Mouse (Mus musculus): Measurements from ENCODE around the gene Dapk2. TPM values are rescaled to one million over a fixed set of nuclear protein-coding genes. Genes with fewer than 3 reads are reported as not detected.

The Dapk2 gene
- total and polyA plus RNA-seq, 3 experiments = 7.5 to 24.4 (median 9.8) TPM

- Histone ChIP-seq H3K27me3 (ENCODE audit: insufficient read depth, low read length) (no peaks in the 10 kb centered on the region), H3K36me3 (replicated peaks) (peaks cover 36% of the 10 kb centered on the region), H3K4me1 (ENCODE audit: insufficient read depth, low read depth, low read length) (peaks cover 67% of the 10 kb centered on the region), H3K9me3 (replicated peaks) (no peaks in the 10 kb centered on the region), H3K4me3 (ENCODE audit: low read depth, low read length) (no peak overlapping the region)
- TF ChIP-seq POLR2AphosphoS5 (IDR thresholded peaks at IDR 0.05; ENCODE audit: insufficient replicate concordance, low read depth, low read length) (no peak), TAL1 (conservative IDR thresholded peaks at IDR 0.05; ENCODE audit: low read depth, low read length) (no peak), CTCF (IDR thresholded peaks at IDR 0.05; ENCODE audit: low read depth, low read length) (no peak), GATA2 (IDR thresholded peaks at IDR 0.05; ENCODE audit: borderline replicate concordance, low read depth, low read length) (no peak), GATA1 (IDR thresholded peaks at IDR 0.05; ENCODE audit: borderline replicate concordance, low read length) (no peak)
- no peak for ATAC-seq (ENCODE audit: extremely low read depth, insufficient number of reproducible peaks, low FRiP score, poor library complexity, severe bottlenecking)
- DNase-seq (ENCODE audit: low spot score) = no peak
Measured at GRCm38 (mm10) chr9:66199657-66200410, 41.8 kb downstream of the Dapk2 start.

DNA sequence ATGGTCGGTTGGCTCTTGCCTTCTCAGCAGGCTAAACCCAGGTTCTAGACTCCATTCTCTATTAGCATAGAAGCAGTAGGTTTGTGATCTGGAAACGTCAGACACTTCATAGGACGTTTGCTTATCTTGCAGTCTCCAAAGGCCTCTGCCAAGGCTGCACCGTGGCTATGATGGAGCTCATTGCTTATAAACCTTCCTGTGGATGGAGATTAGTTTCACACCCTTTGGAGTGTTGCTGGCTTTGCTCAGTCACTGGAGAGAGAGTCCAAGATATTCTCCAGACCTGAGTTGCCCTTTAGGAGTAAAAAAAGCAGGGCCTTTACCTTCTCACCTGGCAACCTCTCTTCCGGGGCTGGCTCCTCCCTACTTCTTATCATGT lies 42.4 kb downstream of the Dapk2 start:
- no peak overlapping the region for H3K4me3 ChIP-seq (ENCODE audit: low read depth, low read length)
- peaks cover 64% of the 10 kb centered on the region for H3K4me1 ChIP-seq (ENCODE audit: insufficient read depth, low read depth, low read length)
- H3K9me3 ChIP-seq (replicated peaks) = no peaks in the 10 kb centered on the region
- H3K27me3 ChIP-seq (ENCODE audit: insufficient read depth, low read length) = no peaks in the 10 kb centered on the region
- TF ChIP-seq TAL1 (conservative IDR thresholded peaks at IDR 0.05; ENCODE audit: low read depth, low read length) = no peak; the same call in 1 of the 2 replicates
- no peak for TF ChIP-seq POLR2AphosphoS5 (IDR thresholded peaks at IDR 0.05; ENCODE audit: insufficient replicate concordance, low read depth, low read length)
- TF ChIP-seq GATA2 (IDR thresholded peaks at IDR 0.05; ENCODE audit: borderline replicate concordance, low read depth, low read length) = no peak
- no peak for TF ChIP-seq GATA1 (IDR thresholded peaks at IDR 0.05; ENCODE audit: borderline replicate concordance, low read length)
- TF ChIP-seq CTCF (IDR thresholded peaks at IDR 0.05; ENCODE audit: low read depth, low read length) = no peak
- DNase-seq (ENCODE audit: low spot score) (no peak), ATAC-seq (ENCODE audit: extremely low read depth, insufficient number of reproducible peaks, low FRiP score, poor library complexity, severe bottlenecking) (no peak)
- H3K36me3 ChIP-seq (replicated peaks) = peaks cover 41% of the 10 kb centered on the region

DNA sequence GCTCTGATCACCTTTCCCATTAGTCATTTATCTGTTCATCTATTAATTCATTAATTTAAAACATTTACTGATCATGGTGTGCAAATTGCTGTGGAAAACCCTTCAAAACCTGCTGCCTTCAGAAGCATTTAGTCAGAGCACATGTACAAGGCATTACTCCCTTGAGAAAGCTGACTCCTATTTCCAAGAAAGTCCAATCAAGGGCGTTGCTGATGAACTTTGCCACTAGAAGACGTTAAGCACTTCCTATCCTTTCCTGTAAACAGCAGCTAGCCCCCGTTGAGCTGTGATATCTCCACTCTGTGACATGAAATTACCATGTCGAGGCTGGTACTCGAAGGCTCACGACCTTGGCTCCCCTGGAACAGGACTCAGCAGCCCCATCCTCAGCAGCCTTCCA lies 43.6 kb downstream of the Dapk2 start:
- TF ChIP-seq GATA1 (IDR thresholded peaks at IDR 0.05; ENCODE audit: borderline replicate concordance, low read length) = no peak
- TF ChIP-seq POLR2AphosphoS5 (IDR thresholded peaks at IDR 0.05; ENCODE audit: insufficient replicate concordance, low read depth, low read length) = no peak
- no peak for TF ChIP-seq CTCF (IDR thresholded peaks at IDR 0.05; ENCODE audit: low read depth, low read length)
- no peak for TF ChIP-seq GATA2 (IDR thresholded peaks at IDR 0.05; ENCODE audit: borderline replicate concordance, low read depth, low read length)
- TF ChIP-seq TAL1 (conservative IDR thresholded peaks at IDR 0.05; ENCODE audit: low read depth, low read length) = no peak
- H3K9me3 ChIP-seq (replicated peaks) = no peaks in the 10 kb centered on the region
- ATAC-seq (ENCODE audit: extremely low read depth, insufficient number of reproducible peaks, low FRiP score, poor library complexity, severe bottlenecking) (no peak), DNase-seq (ENCODE audit: low spot score) (no peak)
- H3K4me1 ChIP-seq (ENCODE audit: insufficient read depth, low read depth, low read length) = peaks cover 51% of the 10 kb centered on the region
- H3K36me3 ChIP-seq (replicated peaks) = peaks cover 50% of the 10 kb centered on the region
- H3K4me3 ChIP-seq (ENCODE audit: low read depth, low read length) = no peak overlapping the region
- H3K27me3 ChIP-seq (ENCODE audit: insufficient read depth, low read length) = no peaks in the 10 kb centered on the region

DNA sequence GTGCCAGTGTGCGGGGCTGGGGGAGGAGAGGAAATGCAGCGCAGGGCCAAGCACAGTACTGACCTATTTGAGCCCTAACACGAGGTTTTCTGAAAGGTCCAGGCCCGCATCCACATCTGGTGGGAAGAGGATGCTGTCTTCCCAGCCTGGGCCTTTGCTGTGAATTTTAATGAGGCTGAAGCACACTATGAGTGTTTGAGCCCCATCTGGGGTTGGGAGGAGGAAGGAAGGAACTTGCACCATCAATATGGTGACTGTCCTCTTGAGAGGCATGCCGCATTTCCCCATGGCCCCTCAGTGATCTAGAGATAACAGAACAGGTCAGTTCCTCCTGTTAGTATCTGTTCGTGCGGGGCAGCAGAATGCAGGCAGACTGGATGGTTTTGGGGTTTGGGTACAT lies 44.4 kb downstream of the Dapk2 start:
- H3K4me3 ChIP-seq (ENCODE audit: low read depth, low read length) = no peak overlapping the region; the same call in 1 of the 2 replicates
- peaks cover 52% of the 10 kb centered on the region for H3K36me3 ChIP-seq (replicated peaks)
- H3K27me3 ChIP-seq (ENCODE audit: insufficient read depth, low read length) = no peaks in the 10 kb centered on the region
- peaks cover 47% of the 10 kb centered on the region for H3K4me1 ChIP-seq (ENCODE audit: insufficient read depth, low read depth, low read length)
- no peak for TF ChIP-seq POLR2AphosphoS5 (IDR thresholded peaks at IDR 0.05; ENCODE audit: insufficient replicate concordance, low read depth, low read length)
- TF ChIP-seq GATA1 (IDR thresholded peaks at IDR 0.05; ENCODE audit: borderline replicate concordance, low read length) = no peak
- no peak for TF ChIP-seq CTCF (IDR thresholded peaks at IDR 0.05; ENCODE audit: low read depth, low read length)
- no peak for TF ChIP-seq TAL1 (conservative IDR thresholded peaks at IDR 0.05; ENCODE audit: low read depth, low read length)
- no peak for TF ChIP-seq GATA2 (IDR thresholded peaks at IDR 0.05; ENCODE audit: borderline replicate concordance, low read depth, low read length)
- no peak for DNase-seq (ENCODE audit: low spot score)
- no peak for ATAC-seq (ENCODE audit: extremely low read depth, insufficient number of reproducible peaks, low FRiP score, poor library complexity, severe bottlenecking)
- H3K9me3 ChIP-seq (replicated peaks) = no peaks in the 10 kb centered on the region

GRCm38 (mm10) chr9:66205702-66206101 lies 47.7 kb downstream of the Dapk2 start:
- Histone ChIP-seq H3K4me1 (ENCODE audit: insufficient read depth, low read depth, low read length) (peaks cover 33% of the 10 kb centered on the region), H3K27me3 (ENCODE audit: insufficient read depth, low read length) (no peaks in the 10 kb centered on the region), H3K9me3 (replicated peaks) (no peaks in the 10 kb centered on the region), H3K36me3 (replicated peaks) (peaks cover 41% of the 10 kb centered on the region), H3K4me3 (ENCODE audit: low read depth, low read length) (no peak overlapping the region)
- DNase-seq (ENCODE audit: low spot score) (no peak), ATAC-seq (ENCODE audit: extremely low read depth, insufficient number of reproducible peaks, low FRiP score, poor library complexity, severe bottlenecking) (no peak)
- TF ChIP-seq GATA2 (IDR thresholded peaks at IDR 0.05; ENCODE audit: borderline replicate concordance, low read depth, low read length) (no peak), TAL1 (conservative IDR thresholded peaks at IDR 0.05; ENCODE audit: low read depth, low read length) (no peak), POLR2AphosphoS5 (IDR thresholded peaks at IDR 0.05; ENCODE audit: insufficient replicate concordance, low read depth, low read length) (no peak), CTCF (IDR thresholded peaks at IDR 0.05; ENCODE audit: low read depth, low read length) (no peak), GATA1 (IDR thresholded peaks at IDR 0.05; ENCODE audit: borderline replicate concordance, low read length) (no peak)

- ATAC-seq (ENCODE audit: extremely low read depth, insufficient number of reproducible peaks, low FRiP score, poor library complexity, severe bottlenecking) (no peak), DNase-seq (ENCODE audit: low spot score) (no peak)
- Histone ChIP-seq H3K27me3 (ENCODE audit: insufficient read depth, low read length) (no peaks in the 10 kb centered on the region), H3K9me3 (replicated peaks) (no peaks in the 10 kb centered on the region), H3K4me3 (ENCODE audit: low read depth, low read length) (no peak overlapping the region), H3K36me3 (replicated peaks) (peaks cover 43% of the 10 kb centered on the region), H3K4me1 (ENCODE audit: insufficient read depth, low read depth, low read length) (peaks cover 25% of the 10 kb centered on the region)
- no peak for TF ChIP-seq GATA2 (IDR thresholded peaks at IDR 0.05; ENCODE audit: borderline replicate concordance, low read depth, low read length)
- no peak for TF ChIP-seq TAL1 (conservative IDR thresholded peaks at IDR 0.05; ENCODE audit: low read depth, low read length)
- TF ChIP-seq POLR2AphosphoS5 (IDR thresholded peaks at IDR 0.05; ENCODE audit: insufficient replicate concordance, low read depth, low read length) = no peak
- TF ChIP-seq CTCF (IDR thresholded peaks at IDR 0.05; ENCODE audit: low read depth, low read length) = no peak
- no peak for TF ChIP-seq GATA1 (IDR thresholded peaks at IDR 0.05; ENCODE audit: borderline replicate concordance, low read length)
Measured at GRCm38 (mm10) chr9:66206825-66207224, 48.8 kb downstream of the Dapk2 start.

Measured in G1E (cell line).